Mouse (Mus musculus): ENCODE measurements around the gene Mrgprh. TPM values are rescaled to one million over a fixed set of nuclear protein-coding genes. Genes with fewer than 3 reads are reported as not detected.

Mrgprh gene
- polyA plus RNA-seq, 1 experiment from 2014 or later: not detected

DNA sequence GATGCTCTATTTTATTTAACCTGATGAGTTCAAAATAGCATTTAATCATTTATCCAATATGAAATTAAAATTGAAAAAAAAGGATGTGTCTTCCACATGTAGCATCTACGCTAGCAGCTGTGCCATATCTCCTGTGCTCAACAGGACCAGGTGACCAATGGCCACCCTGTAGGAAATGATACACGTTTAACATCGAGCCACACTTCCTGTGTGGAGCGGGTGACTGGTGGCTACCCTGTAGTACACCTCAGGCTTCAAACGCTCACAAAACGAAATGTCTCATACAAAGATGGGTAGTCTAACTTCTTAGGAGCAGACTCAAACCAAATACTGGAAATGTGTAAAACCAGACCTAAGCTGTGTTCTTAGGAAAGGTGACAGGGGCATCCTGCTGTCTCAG, 32.0 kb upstream of the Mrgprh start:
- H3K27ac ChIP-seq (replicated peaks; ENCODE audit: low read depth, low read length): no peak overlapping the region

DNA sequence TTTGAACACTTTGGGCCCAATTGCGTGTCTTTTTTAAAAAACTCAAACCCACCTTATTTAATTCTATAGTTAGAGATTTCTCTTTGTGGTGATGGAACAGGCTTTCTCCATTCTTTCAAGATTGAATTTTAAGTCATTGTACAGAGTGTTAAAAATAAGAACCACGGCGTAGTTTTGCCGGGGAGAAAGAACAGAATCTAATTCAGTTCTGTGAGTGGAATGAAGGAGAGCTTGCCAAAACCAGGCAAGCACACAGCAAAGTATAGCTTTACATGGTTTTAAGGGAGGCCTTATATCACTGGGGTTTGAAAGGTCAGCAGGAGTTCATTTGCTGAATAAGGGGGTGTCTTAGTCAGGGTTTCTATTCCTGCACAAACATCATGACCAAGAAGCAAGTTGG, 31.3 kb upstream of the Mrgprh start:
- Histone ChIP-seq H3K27me3 (ENCODE audit: control insufficient read depth, insufficient read depth, low read length) (no peaks in the 10 kb centered on the region), H3K9me3 (ENCODE audit: control insufficient read depth, low read length) (no peaks in the 10 kb centered on the region), H3K4me2 (ENCODE audit: low read depth, severe bottlenecking) (no peak overlapping the region), H3K27ac (replicated peaks; ENCODE audit: low read depth, low read length) (no peak overlapping the region), H3K4me3 (ENCODE audit: low read depth, low read length) (no peak overlapping the region), H3K36me3 (ENCODE audit: control insufficient read depth, insufficient read depth, low read length) (no peaks in the 10 kb centered on the region), H3K9ac (ENCODE audit: low read length) (no peak overlapping the region), H3K4me1 (ENCODE audit: control insufficient read depth, insufficient read depth, low read length) (peaks cover 10% of the 10 kb centered on the region)
- WGBS: 90% methylated on average over 4 of the region's 4 CpGs
- DNase-seq (ENCODE audit: low spot score) (no peak), ATAC-seq (ENCODE audit: insufficient number of reproducible peaks, low FRiP score, low TSS enrichment, low read depth) (no peak)

More for the DNA sequence above, 32.0 kb upstream of the Mrgprh start:
- peaks cover 10% of the 10 kb centered on the region for H3K4me1 ChIP-seq (ENCODE audit: control insufficient read depth, insufficient read depth, low read length)
- H3K9me3 ChIP-seq (ENCODE audit: control insufficient read depth, low read length): no peaks in the 10 kb centered on the region
- H3K9ac ChIP-seq (ENCODE audit: low read length): no peak overlapping the region
- H3K27me3 ChIP-seq (ENCODE audit: control insufficient read depth, insufficient read depth, low read length): no peaks in the 10 kb centered on the region
- 87% methylated on average over 6 of the region's 6 CpGs for WGBS
- H3K36me3 ChIP-seq (ENCODE audit: control insufficient read depth, insufficient read depth, low read length): no peaks in the 10 kb centered on the region
- H3K4me3 ChIP-seq (ENCODE audit: low read depth, low read length): no peak overlapping the region
- no peak overlapping the region for H3K4me2 ChIP-seq (ENCODE audit: low read depth, severe bottlenecking)
- no peak for DNase-seq (ENCODE audit: low spot score)
- no peak for ATAC-seq (ENCODE audit: insufficient number of reproducible peaks, low FRiP score, low TSS enrichment, low read depth)

- Histone ChIP-seq H3K27me3 (ENCODE audit: control insufficient read depth, insufficient read depth, low read length) (no peaks in the 10 kb centered on the region), H3K36me3 (ENCODE audit: control insufficient read depth, insufficient read depth, low read length) (no peaks in the 10 kb centered on the region), H3K9ac (ENCODE audit: low read length) (no peak overlapping the region), H3K4me3 (ENCODE audit: low read depth, low read length) (no peak overlapping the region), H3K4me1 (ENCODE audit: control insufficient read depth, insufficient read depth, low read length) (peaks cover 8% of the 10 kb centered on the region), H3K27ac (replicated peaks; ENCODE audit: low read depth, low read length) (0 out of 2 replicates have a peak overlapping the region, but pooled peaks have one; percentile 21), H3K9me3 (ENCODE audit: control insufficient read depth, low read length) (no peaks in the 10 kb centered on the region), H3K4me2 (ENCODE audit: low read depth, severe bottlenecking) (no peak overlapping the region)
- WGBS: 34% methylated on average over 5 of the region's 5 CpGs
- ATAC-seq (ENCODE audit: insufficient number of reproducible peaks, low FRiP score, low TSS enrichment, low read depth) (no peak), DNase-seq (ENCODE audit: low spot score) (no peak)
Observed at GRCm38 (mm10) chr17:12845862-12846261, 30.0 kb upstream of the Mrgprh start.

DNA sequence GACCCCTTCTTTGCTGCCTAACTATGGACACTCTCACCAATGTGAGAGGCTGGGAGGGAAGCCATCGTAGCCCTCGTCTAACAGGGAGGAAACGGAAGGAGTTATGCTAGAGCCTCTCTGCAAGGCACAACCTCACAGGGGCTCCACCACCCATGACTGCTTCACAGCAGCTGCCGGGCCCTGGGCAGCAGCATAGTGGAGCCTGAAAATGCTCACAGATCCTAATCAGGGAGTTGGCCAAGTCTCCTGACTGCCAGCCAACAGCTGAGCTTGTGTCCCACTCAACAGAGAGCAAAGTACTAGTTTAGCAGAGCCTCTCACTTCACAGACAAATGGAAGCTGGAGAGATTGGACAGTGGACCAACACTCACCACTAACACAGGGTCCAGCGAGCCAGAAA, 29.4 kb upstream of the Mrgprh start:
- Histone ChIP-seq H3K27ac (replicated peaks; ENCODE audit: low read depth, low read length) (peak overlapping the region; percentile 59; the same call in 1 of the 2 replicates), H3K4me2 (ENCODE audit: low read depth, severe bottlenecking) (no peak overlapping the region), H3K4me3 (ENCODE audit: low read depth, low read length) (no peak overlapping the region), H3K9me3 (ENCODE audit: control insufficient read depth, low read length) (no peaks in the 10 kb centered on the region), H3K36me3 (ENCODE audit: control insufficient read depth, insufficient read depth, low read length) (no peaks in the 10 kb centered on the region), H3K27me3 (ENCODE audit: control insufficient read depth, insufficient read depth, low read length) (no peaks in the 10 kb centered on the region), H3K4me1 (ENCODE audit: control insufficient read depth, insufficient read depth, low read length) (peaks cover 8% of the 10 kb centered on the region), H3K9ac (ENCODE audit: low read length) (no peak overlapping the region)
- DNase-seq (ENCODE audit: low spot score) (no peak), ATAC-seq (ENCODE audit: insufficient number of reproducible peaks, low FRiP score, low TSS enrichment, low read depth) (0 out of 2 replicates have a peak, but pooled peaks have one; percentile 26)
- WGBS: 71% methylated on average over 5 of the region's 5 CpGs

- DNase-seq (ENCODE audit: low spot score) (no peak), ATAC-seq (ENCODE audit: insufficient number of reproducible peaks, low FRiP score, low TSS enrichment, low read depth) (no peak)
- H3K9me3 ChIP-seq (ENCODE audit: control insufficient read depth, low read length): no peaks in the 10 kb centered on the region
- no peak overlapping the region for H3K27ac ChIP-seq (replicated peaks; ENCODE audit: low read depth, low read length)
- no peak overlapping the region for H3K9ac ChIP-seq (ENCODE audit: low read length)
- 59% methylated on average over 4 of the region's 4 CpGs for WGBS
- no peaks in the 10 kb centered on the region for H3K36me3 ChIP-seq (ENCODE audit: control insufficient read depth, insufficient read depth, low read length)
- H3K27me3 ChIP-seq (ENCODE audit: control insufficient read depth, insufficient read depth, low read length): no peaks in the 10 kb centered on the region
- no peak overlapping the region for H3K4me2 ChIP-seq (ENCODE audit: low read depth, severe bottlenecking)
- no peak overlapping the region for H3K4me3 ChIP-seq (ENCODE audit: low read depth, low read length)
- H3K4me1 ChIP-seq (ENCODE audit: control insufficient read depth, insufficient read depth, low read length): peaks cover 8% of the 10 kb centered on the region
Observed at GRCm38 (mm10) chr17:12847736-12848135, 28.1 kb upstream of the Mrgprh start.

DNA sequence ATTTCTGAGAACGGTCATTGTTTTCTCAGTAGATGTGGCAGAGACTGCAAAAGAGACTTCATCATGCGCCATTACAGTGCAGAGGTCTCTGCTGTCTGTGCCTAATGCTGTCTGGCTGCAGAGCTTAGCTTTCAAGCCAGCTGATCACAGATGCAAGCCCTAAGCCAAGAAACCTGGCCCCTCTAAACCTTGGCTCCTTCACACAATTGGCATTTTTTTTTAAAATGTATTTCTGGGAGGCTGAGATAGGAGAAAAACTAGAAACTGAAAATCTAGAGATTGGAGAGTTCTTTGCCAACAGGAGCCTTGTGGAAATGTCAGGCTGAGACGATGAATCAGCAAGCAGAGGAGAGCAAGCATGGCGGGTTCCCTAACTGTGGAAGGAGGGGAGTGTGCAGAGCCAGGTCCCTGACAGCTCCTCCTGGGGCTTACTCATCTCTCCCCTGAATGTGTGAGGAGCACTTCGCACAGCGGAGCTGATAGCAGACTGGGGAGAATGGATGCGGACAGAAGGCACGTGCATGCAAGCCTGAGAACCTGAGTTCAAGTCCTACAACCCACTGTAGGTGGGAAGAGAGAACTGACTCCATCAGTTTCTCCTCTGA, 26.0 kb upstream of the Mrgprh start:
- H3K9ac ChIP-seq (ENCODE audit: low read length): no peak overlapping the region
- no peak overlapping the region for H3K27ac ChIP-seq (replicated peaks; ENCODE audit: low read depth, low read length)
- no peaks in the 10 kb centered on the region for H3K36me3 ChIP-seq (ENCODE audit: control insufficient read depth, insufficient read depth, low read length)
- no peak overlapping the region for H3K4me3 ChIP-seq (ENCODE audit: low read depth, low read length)
- no peak overlapping the region for H3K4me2 ChIP-seq (ENCODE audit: low read depth, severe bottlenecking)
- ATAC-seq (ENCODE audit: insufficient number of reproducible peaks, low FRiP score, low TSS enrichment, low read depth) (no peak), DNase-seq (ENCODE audit: low spot score) (no peak)
- peaks cover 4% of the 10 kb centered on the region for H3K4me1 ChIP-seq (ENCODE audit: control insufficient read depth, insufficient read depth, low read length)
- H3K9me3 ChIP-seq (ENCODE audit: control insufficient read depth, low read length): no peaks in the 10 kb centered on the region
- WGBS: 90% methylated on average over 8 of the region's 8 CpGs
- H3K27me3 ChIP-seq (ENCODE audit: control insufficient read depth, insufficient read depth, low read length): no peaks in the 10 kb centered on the region

- Histone ChIP-seq H3K36me3 (ENCODE audit: control insufficient read depth, insufficient read depth, low read length) (no peaks in the 10 kb centered on the region), H3K4me2 (ENCODE audit: low read depth, severe bottlenecking) (no peak overlapping the region), H3K9ac (ENCODE audit: low read length) (no peak overlapping the region), H3K9me3 (ENCODE audit: control insufficient read depth, low read length) (no peaks in the 10 kb centered on the region), H3K27ac (replicated peaks; ENCODE audit: low read depth, low read length) (no peak overlapping the region), H3K4me3 (ENCODE audit: low read depth, low read length) (no peak overlapping the region), H3K4me1 (ENCODE audit: control insufficient read depth, insufficient read depth, low read length) (no peaks in the 10 kb centered on the region), H3K27me3 (ENCODE audit: control insufficient read depth, insufficient read depth, low read length) (no peaks in the 10 kb centered on the region)
- DNase-seq (ENCODE audit: low spot score) (no peak), ATAC-seq (ENCODE audit: insufficient number of reproducible peaks, low FRiP score, low TSS enrichment, low read depth) (no peak)
- 70% methylated on average over 11 of the region's 11 CpGs for WGBS
Observed at GRCm38 (mm10) chr17:12851689-12852088, 24.1 kb upstream of the Mrgprh start.

DNA sequence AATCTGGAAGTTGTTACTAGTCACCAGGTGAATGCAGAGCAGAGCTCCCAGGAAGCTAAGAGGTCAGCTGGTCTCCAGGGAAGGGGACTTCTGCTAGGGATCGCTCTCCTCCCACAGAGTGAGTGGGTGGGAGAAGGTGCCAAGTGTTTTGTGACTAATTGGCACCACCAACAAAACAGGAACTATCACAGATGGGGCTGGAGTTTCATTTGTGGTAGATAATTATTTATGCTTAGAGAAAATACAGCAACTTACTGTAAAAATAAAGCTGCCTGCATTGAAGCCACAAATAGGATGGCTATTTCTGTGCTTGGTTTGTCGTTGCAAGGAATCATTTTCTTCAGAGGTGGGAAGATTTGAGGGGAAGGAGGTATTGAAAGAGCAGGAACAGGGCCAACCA, 22.0 kb upstream of the Mrgprh start:
- H3K4me3 ChIP-seq (ENCODE audit: low read depth, low read length): no peak overlapping the region

GRCm38 (mm10) chr17:12854386-12854785, 21.4 kb upstream of the Mrgprh start:
- Histone ChIP-seq H3K9me3 (ENCODE audit: control insufficient read depth, low read length) (no peaks in the 10 kb centered on the region), H3K36me3 (ENCODE audit: control insufficient read depth, insufficient read depth, low read length) (no peaks in the 10 kb centered on the region), H3K27me3 (ENCODE audit: control insufficient read depth, insufficient read depth, low read length) (no peaks in the 10 kb centered on the region), H3K4me1 (ENCODE audit: control insufficient read depth, insufficient read depth, low read length) (no peaks in the 10 kb centered on the region), H3K9ac (ENCODE audit: low read length) (no peak overlapping the region), H3K4me3 (ENCODE audit: low read depth, low read length) (no peak overlapping the region), H3K4me2 (ENCODE audit: low read depth, severe bottlenecking) (no peak overlapping the region), H3K27ac (replicated peaks; ENCODE audit: low read depth, low read length) (no peak overlapping the region)
- 95% methylated on average over 11 of the region's 11 CpGs for WGBS
- DNase-seq (ENCODE audit: low spot score) (no peak), ATAC-seq (ENCODE audit: insufficient number of reproducible peaks, low FRiP score, low TSS enrichment, low read depth) (no peak)

More for the DNA sequence above, 22.0 kb upstream of the Mrgprh start:
- Histone ChIP-seq H3K36me3 (ENCODE audit: control insufficient read depth, insufficient read depth, low read length) (no peaks in the 10 kb centered on the region), H3K4me2 (ENCODE audit: low read depth, severe bottlenecking) (no peak overlapping the region), H3K4me1 (ENCODE audit: control insufficient read depth, insufficient read depth, low read length) (no peaks in the 10 kb centered on the region), H3K27me3 (ENCODE audit: control insufficient read depth, insufficient read depth, low read length) (no peaks in the 10 kb centered on the region), H3K9me3 (ENCODE audit: control insufficient read depth, low read length) (no peaks in the 10 kb centered on the region), H3K9ac (ENCODE audit: low read length) (no peak overlapping the region), H3K27ac (replicated peaks; ENCODE audit: low read depth, low read length) (no peak overlapping the region)
- no peak for DNase-seq (ENCODE audit: low spot score)
- ATAC-seq (ENCODE audit: insufficient number of reproducible peaks, low FRiP score, low TSS enrichment, low read depth): no peak
- WGBS: 77% methylated on average over 2 of the region's 2 CpGs
